Mouse (Mus musculus): ENCODE measurements around the gene Nupr1l. TPM values are rescaled to one million over a fixed set of nuclear protein-coding genes. Genes with fewer than 3 reads are reported as not detected.
"Not testable (repeated sequence)": the region's sequence is repeated elsewhere in the genome, so short reads cannot be mapped to it uniquely, and the experiment has no call there.

Nupr1l gene
- polyA plus RNA-seq, 1 experiment from 2014 or later = 5.6 TPM

- 40% methylated on average over 10 of the region's 10 CpGs for WGBS
- H3K27ac ChIP-seq = no peak overlapping the region
- peaks cover 29% of the 10 kb centered on the region for H3K36me3 ChIP-seq
- no peak for ATAC-seq (ENCODE audit: insufficient number of reproducible peaks, insufficient read depth, low FRiP score, low TSS enrichment, low read depth)
- H3K9ac ChIP-seq = peak overlapping the region; percentile 83
- no peaks in the 10 kb centered on the region for H3K9me3 ChIP-seq
- peak overlapping the region; percentile 90 for H3K4me2 ChIP-seq
- peak overlapping the region; percentile 65 for H3K4me3 ChIP-seq
- H3K4me1 ChIP-seq = peaks cover 13% of the 10 kb centered on the region
- H3K27me3 ChIP-seq = no peaks in the 10 kb centered on the region
Measured at GRCm38 (mm10) chr5:129886271-129886670, 22.1 kb upstream of the Nupr1l start.

GRCm38 (mm10) chr5:129886911-129887636 is 21.3 kb upstream of the Nupr1l start, which contains the start of gene Chchd2:
Chchd2 (minus strand) TSS chr5:129887470.
- H3K4me1 ChIP-seq = peaks cover 13% of the 10 kb centered on the region
- H3K27me3 ChIP-seq = no peaks in the 10 kb centered on the region
- peak within 1 kb of the TSS; percentile 90 for H3K4me2 ChIP-seq
- H3K4me3 ChIP-seq = peak within 1 kb of the TSS; percentile 65
- no peaks in the 10 kb centered on the region for H3K9me3 ChIP-seq
- under 1% methylated on average over 46 of the region's 46 CpGs for WGBS
- peak within 1 kb of the TSS; percentile 91 for H3K27ac ChIP-seq
- H3K36me3 ChIP-seq = peaks cover 22% of the 10 kb centered on the region
- H3K9ac ChIP-seq = peak within 1 kb of the TSS; percentile 83
- ATAC-seq (ENCODE audit: insufficient number of reproducible peaks, insufficient read depth, low FRiP score, low TSS enrichment, low read depth) = peak; percentile 98

GRCm38 (mm10) chr5:129890390-129890789 is 17.9 kb upstream of the Nupr1l start:
- not testable (repeated sequence) for H3K4me3 ChIP-seq; H3K9ac ChIP-seq; H3K36me3 ChIP-seq; H3K4me2 ChIP-seq; H3K27me3 ChIP-seq; H3K9me3 ChIP-seq; H3K27ac ChIP-seq; ATAC-seq (ENCODE audit: insufficient number of reproducible peaks, insufficient read depth, low FRiP score, low TSS enrichment, low read depth)
- 68% methylated on average over 6 of the region's 7 CpGs for WGBS
- H3K4me1 ChIP-seq = peaks cover 10% of the 10 kb centered on the region

GRCm38 (mm10) chr5:129895198-129896088 is 12.9 kb upstream of the Nupr1l start, which contains the start of gene Zbed5:
Zbed5 (plus strand) TSS chr5:129895723.
- WGBS = 2% methylated on average over 44 of the region's 44 CpGs
- peak within 1 kb of the TSS; percentile 74 for H3K4me3 ChIP-seq
- no peaks in the 10 kb centered on the region for H3K9me3 ChIP-seq
- ATAC-seq (ENCODE audit: insufficient number of reproducible peaks, insufficient read depth, low FRiP score, low TSS enrichment, low read depth) = peak; percentile 98
- H3K27ac ChIP-seq = peak within 1 kb of the TSS; percentile 22; the same call in 1 of the 2 replicates
- peaks cover 8% of the 10 kb centered on the region for H3K4me1 ChIP-seq
- H3K27me3 ChIP-seq = no peaks in the 10 kb centered on the region
- peak within 1 kb of the TSS; percentile 88 for H3K4me2 ChIP-seq
- H3K36me3 ChIP-seq = 0 out of 2 replicates have a peak, but pooled peaks cover 1% of the 10 kb centered on the region
- H3K9ac ChIP-seq = peak within 1 kb of the TSS; percentile 77

- Histone ChIP-seq H3K4me2 (no peak within 1 kb of the TSS), H3K36me3 (peaks cover 15% of the 10 kb centered on the region; the same call in 1 of the 2 replicates), H3K4me3 (no peak within 1 kb of the TSS), H3K9me3 (no peaks in the 10 kb centered on the region), H3K27me3 (no peaks in the 10 kb centered on the region), H3K27ac (no peak within 1 kb of the TSS), H3K4me1 (peaks cover 8% of the 10 kb centered on the region), H3K9ac (no peak within 1 kb of the TSS)
- WGBS = 93% methylated on average over 1 of the region's 1 CpGs
- ATAC-seq (ENCODE audit: insufficient number of reproducible peaks, insufficient read depth, low FRiP score, low TSS enrichment, low read depth) = no peak
Measured at GRCm38 (mm10) chr5:129898449-129898848, 9.9 kb upstream of the Nupr1l start, which contains the start of gene Phkg1. Phkg1 (minus strand) TSS chr5:129898549.

- H3K27me3 ChIP-seq = no peaks in the 10 kb centered on the region
- WGBS = 20% methylated on average over 4 of the region's 4 CpGs
- no peaks in the 10 kb centered on the region for H3K9me3 ChIP-seq
- H3K27ac ChIP-seq = peak overlapping the region; percentile 89
- no peak for ATAC-seq (ENCODE audit: insufficient number of reproducible peaks, insufficient read depth, low FRiP score, low TSS enrichment, low read depth)
- peak overlapping the region; percentile 78 for H3K4me3 ChIP-seq
- peak overlapping the region; percentile 82 for H3K4me2 ChIP-seq
- peak overlapping the region; percentile 89 for H3K9ac ChIP-seq
- peaks cover 5% of the 10 kb centered on the region; the same call in 1 of the 2 replicates for H3K4me1 ChIP-seq
- peaks cover 4% of the 10 kb centered on the region; the same call in 1 of the 2 replicates for H3K36me3 ChIP-seq
Measured at GRCm38 (mm10) chr5:129907775-129908174, 565 bp upstream of the Nupr1l start.

- peaks cover 5% of the 10 kb centered on the region; the same call in 1 of the 2 replicates for H3K4me1 ChIP-seq
- H3K9ac ChIP-seq = peak overlapping the region; percentile 89
- no peaks in the 10 kb centered on the region for H3K9me3 ChIP-seq
- H3K36me3 ChIP-seq = 0 out of 2 replicates have a peak, but pooled peaks cover under 1% of the 10 kb centered on the region
- H3K4me2 ChIP-seq = peak overlapping the region; percentile 82
- no peaks in the 10 kb centered on the region for H3K27me3 ChIP-seq
- no peak overlapping the region for H3K27ac ChIP-seq
- 73% methylated on average over 9 of the region's 9 CpGs for WGBS
- peak overlapping the region; percentile 78 for H3K4me3 ChIP-seq
- no peak for ATAC-seq (ENCODE audit: insufficient number of reproducible peaks, insufficient read depth, low FRiP score, low TSS enrichment, low read depth)
Measured at GRCm38 (mm10) chr5:129909147-129909546, 807 bp downstream of the Nupr1l start.

- Histone ChIP-seq H3K9me3 (no peaks in the 10 kb centered on the region), H3K4me2 (peak overlapping the region; percentile 82), H3K4me1 (peaks cover 5% of the 10 kb centered on the region; the same call in 1 of the 2 replicates), H3K9ac (peak overlapping the region; percentile 89; the same call in 1 of the 2 replicates), H3K4me3 (peak overlapping the region; percentile 78; the same call in 1 of the 2 replicates), H3K27me3 (no peaks in the 10 kb centered on the region), H3K27ac (no peak overlapping the region), H3K36me3 (no peaks in the 10 kb centered on the region)
- 79% methylated on average over 7 of the region's 7 CpGs for WGBS
- ATAC-seq (ENCODE audit: insufficient number of reproducible peaks, insufficient read depth, low FRiP score, low TSS enrichment, low read depth) = no peak
Measured at GRCm38 (mm10) chr5:129909591-129909990, 1.3 kb downstream of the Nupr1l start.

- no peak overlapping the region for H3K4me3 ChIP-seq
- peaks cover 4% of the 10 kb centered on the region; the same call in 1 of the 2 replicates for H3K4me1 ChIP-seq
- H3K36me3 ChIP-seq = no peaks in the 10 kb centered on the region
- no peaks in the 10 kb centered on the region for H3K9me3 ChIP-seq
- no peak overlapping the region for H3K27ac ChIP-seq
- no peaks in the 10 kb centered on the region for H3K27me3 ChIP-seq
- ATAC-seq (ENCODE audit: insufficient number of reproducible peaks, insufficient read depth, low FRiP score, low TSS enrichment, low read depth) = no peak
- 31% methylated on average over 2 of the region's 2 CpGs for WGBS
- no peak overlapping the region for H3K9ac ChIP-seq
- H3K4me2 ChIP-seq = no peak overlapping the region
Measured at GRCm38 (mm10) chr5:129914024-129914423, 5.7 kb downstream of the Nupr1l start.

GRCm38 (mm10) chr5:129915491-129915890 is 7.2 kb downstream of the Nupr1l start:
- 83% methylated on average over 11 of the region's 11 CpGs for WGBS

GRCm38 (mm10) chr5:129918065-129918651 is 9.8 kb downstream of the Nupr1l start:
- no peak overlapping the region for H3K27ac ChIP-seq
- no peaks in the 10 kb centered on the region for H3K4me1 ChIP-seq
- H3K9ac ChIP-seq = no peak overlapping the region
- no peak overlapping the region for H3K4me2 ChIP-seq
- no peak overlapping the region for H3K4me3 ChIP-seq
- no peaks in the 10 kb centered on the region for H3K36me3 ChIP-seq
- 89% methylated on average over 24 of the region's 24 CpGs for WGBS
- no peak for ATAC-seq (ENCODE audit: insufficient number of reproducible peaks, insufficient read depth, low FRiP score, low TSS enrichment, low read depth)
- H3K27me3 ChIP-seq = no peaks in the 10 kb centered on the region
- no peaks in the 10 kb centered on the region for H3K9me3 ChIP-seq

More at GRCm38 (mm10) chr5:129915491-129915890, 7.2 kb downstream of the Nupr1l start:
- not testable (repeated sequence) for H3K9me3 ChIP-seq; H3K27ac ChIP-seq; H3K4me2 ChIP-seq; H3K27me3 ChIP-seq; H3K4me1 ChIP-seq; ATAC-seq (ENCODE audit: insufficient number of reproducible peaks, insufficient read depth, low FRiP score, low TSS enrichment, low read depth); H3K9ac ChIP-seq; H3K36me3 ChIP-seq; H3K4me3 ChIP-seq

Measured in embryonic facial prominence, embryonic 13.5 days (tissue).